Mouse (Mus musculus) midbrain, embryonic 13.5 days (tissue): ENCODE measurements at regions not wholly inside any gene's neighbourhood (a gene's known extent, or its start where the extent isn't known, plus 50 kb on each side); places are given as distances from the start of the nearest gene placed in this dataset.

ENCODE experiments used
- ATAC-seq: fragments of 200-750 bp; cut with Nextera tagmentation; 2 replicates; pipeline ENCODE4 v1.8.0; 2017; ENCODE audit warnings: mild to moderate bottlenecking, moderate TSS enrichment, moderate library complexity
- H3K27ac ChIP-seq: fragments of 300-500 bp; sonication (generic); 2 replicates; pipeline ENCODE4 v1.5.1; 2015; ENCODE audit warnings: inconsistent platforms, mild to moderate bottlenecking, moderate library complexity
- H3K27me3 ChIP-seq: fragments of 300-500 bp; sonication (generic); 2 replicates; pipeline ENCODE4 v1.6.1; 2015; ENCODE audit warnings: mild to moderate bottlenecking, inconsistent platforms
- H3K36me3 ChIP-seq: fragments of 300-500 bp; sonication (generic); 2 replicates; pipeline ENCODE4 v1.6.1; 2015; ENCODE audit warnings: mild to moderate bottlenecking, inconsistent platforms
- H3K4me1 ChIP-seq: fragments of 300-500 bp; sonication (generic); replicated peaks from 2 replicates; pipeline ENCODE4 v1.6.1; 2015; ENCODE audit warnings: inconsistent platforms
- H3K4me2 ChIP-seq: fragments of 300-500 bp; sonication (generic); replicated peaks from 2 replicates; pipeline ENCODE4 v1.6.1; 2015; ENCODE audit warnings: moderate library complexity, mild to moderate bottlenecking, inconsistent platforms
- H3K4me3 ChIP-seq: fragments of 300-500 bp; sonication (generic); replicated peaks from 2 replicates; pipeline ENCODE4 v1.5.1; 2015; ENCODE audit warnings: mild to moderate bottlenecking, inconsistent platforms
- H3K9ac ChIP-seq: fragments of 300-500 bp; sonication (generic); replicated peaks from 2 replicates; pipeline ENCODE4 v1.6.1; 2015; ENCODE audit warnings: mild to moderate bottlenecking, inconsistent platforms
- H3K9me3 ChIP-seq: fragments of 300-500 bp; sonication (generic); 2 replicates; pipeline ENCODE4 v1.6.1; 2016; ENCODE audit warnings: mild to moderate bottlenecking, inconsistent platforms
- WGBS: fragments of 180-500 bp; shearing (Covaris S2); methylation state at CpG from one replicate; pipeline ENCODE4 v1.1.7; 2015; 5-methylcytosine and 5-hydroxymethylcytosine counted together

GRCm38 (mm10) chr9:59094106-59094505 is 57.9 kb upstream of the Neo1 start:
- ATAC-seq, result no peak
- 81% methylated on average over 4 of the region's 4 CpGs for WGBS
- no peaks in the 10 kb centered on the region for H3K27me3 ChIP-seq

GRCm38 (mm10) chr9:59091179-59091578 is 54.9 kb upstream of the Neo1 start:
- Histone ChIP-seq H3K36me3 (no peaks in the 10 kb centered on the region), H3K4me3 (no peak overlapping the region), H3K27me3 (no peaks in the 10 kb centered on the region), H3K4me1 (0 out of 2 replicates have a peak, but pooled peaks cover 4% of the 10 kb centered on the region), H3K9ac (no peak overlapping the region), H3K9me3 (no peaks in the 10 kb centered on the region), H3K4me2 (no peak overlapping the region), H3K27ac (no peak overlapping the region)
- WGBS, result 95% methylated on average over 3 of the region's 3 CpGs
- no peak for ATAC-seq

More at GRCm38 (mm10) chr9:59094106-59094505, 57.9 kb upstream of the Neo1 start:
- Histone ChIP-seq H3K4me1 (peaks cover 9% of the 10 kb centered on the region; the same call in 1 of the 2 replicates), H3K9me3 (no peaks in the 10 kb centered on the region), H3K4me2 (no peak overlapping the region), H3K9ac (no peak overlapping the region), H3K27ac (no peak overlapping the region), H3K4me3 (no peak overlapping the region), H3K36me3 (no peaks in the 10 kb centered on the region)

GRCm38 (mm10) chr9:59087704-59088103 is 51.5 kb upstream of the Neo1 start:
- 85% methylated on average over 3 of the region's 3 CpGs for WGBS
- no peaks in the 10 kb centered on the region for H3K9me3 ChIP-seq
- no peak for ATAC-seq
- no peak overlapping the region for H3K9ac ChIP-seq
- H3K27ac ChIP-seq, result no peak overlapping the region
- H3K36me3 ChIP-seq, result no peaks in the 10 kb centered on the region
- H3K4me3 ChIP-seq, result no peak overlapping the region
- no peaks in the 10 kb centered on the region for H3K27me3 ChIP-seq
- H3K4me2 ChIP-seq, result no peak overlapping the region
- H3K4me1 ChIP-seq, result no peaks in the 10 kb centered on the region

GRCm38 (mm10) chr9:59087112-59087511 is 50.9 kb upstream of the Neo1 start:
- Histone ChIP-seq H3K27me3 (no peaks in the 10 kb centered on the region), H3K36me3 (no peaks in the 10 kb centered on the region), H3K9ac (no peak overlapping the region), H3K4me1 (no peaks in the 10 kb centered on the region), H3K4me3 (no peak overlapping the region), H3K9me3 (no peaks in the 10 kb centered on the region), H3K27ac (no peak overlapping the region), H3K4me2 (no peak overlapping the region)
- ATAC-seq, result no peak
- WGBS, result 78% methylated on average over 9 of the region's 9 CpGs

GRCm38 (mm10) chr9:59086556-59087102 is 50.4 kb upstream of the Neo1 start:
- Histone ChIP-seq H3K27me3 (no peaks in the 10 kb centered on the region), H3K9me3 (no peaks in the 10 kb centered on the region), H3K4me1 (no peaks in the 10 kb centered on the region), H3K4me2 (no peak overlapping the region), H3K9ac (no peak overlapping the region), H3K27ac (no peak overlapping the region), H3K36me3 (no peaks in the 10 kb centered on the region), H3K4me3 (no peak overlapping the region)
- no peak for ATAC-seq
- WGBS, result 95% methylated on average over 10 of the region's 10 CpGs
